Mouse (Mus musculus) midbrain, embryonic 12.5 days (tissue): ENCODE data around the gene Scgb1b29. TPM values are rescaled to one million over a fixed set of nuclear protein-coding genes. Genes with fewer than 3 reads are reported as not detected.
"Not testable (repeated sequence)": the region's sequence is repeated elsewhere in the genome, so short reads cannot be mapped to it uniquely, and the experiment has no call there.

Experiments used
- ATAC-seq: fragments of 200-750 bp; cut with Nextera tagmentation; 2 replicates; pipeline ENCODE4 v1.8.0; 2017; ENCODE audit warnings: low read depth, moderate TSS enrichment, moderate library complexity; ENCODE audit not compliant: low FRiP score
- H3K27ac ChIP-seq: fragments of 300-500 bp; sonication (generic); replicated peaks from 2 replicates; pipeline ENCODE4 v1.5.1; 2016; ENCODE audit warnings: mild to moderate bottlenecking
- H3K27me3 ChIP-seq: fragments of 300-500 bp; sonication (generic); 2 replicates; pipeline ENCODE4 v1.6.1; 2016; ENCODE audit warnings: mild to moderate bottlenecking
- H3K36me3 ChIP-seq: fragments of 300-500 bp; sonication (generic); 2 replicates; pipeline ENCODE4 v1.6.1; 2016
- H3K4me1 ChIP-seq: fragments of 300-500 bp; sonication (generic); 2 replicates; pipeline ENCODE4 v1.6.1; 2016
- H3K4me2 ChIP-seq: fragments of 300-500 bp; sonication (generic); replicated peaks from 2 replicates; pipeline ENCODE4 v1.6.1; 2016; ENCODE audit warnings: mild to moderate bottlenecking, moderate library complexity
- H3K4me3 ChIP-seq: fragments of 300-500 bp; sonication (generic); 2 replicates; pipeline ENCODE4 v1.5.1; 2016; ENCODE audit warnings: mild to moderate bottlenecking
- H3K9ac ChIP-seq: fragments of 300-500 bp; sonication (generic); replicated peaks from 2 replicates; pipeline ENCODE4 v1.6.1; 2016; ENCODE audit warnings: mild to moderate bottlenecking, moderate library complexity
- H3K9me3 ChIP-seq: fragments of 300-500 bp; sonication (generic); 2 replicates; pipeline ENCODE4 v1.6.1; 2016; ENCODE audit warnings: mild to moderate bottlenecking
- WGBS: fragments of 180-500 bp; shearing (Covaris S2); methylation state at CpG from one replicate; pipeline ENCODE4 v1.1.7; 2016; 5-methylcytosine and 5-hydroxymethylcytosine counted together
- polyA plus RNA-seq: library from polyadenylated mRNA; unstranded; fragments of >200 nt; fragmentation: Nextera tagmentation; extraction: Ambion mirVana; gene quantifications from 2 replicates; pipeline ENCODE4 v1.2.1, GENCODE M21; 2016

The Scgb1b29 gene
- not detected in 2 replicates for polyA plus RNA-seq

DNA sequence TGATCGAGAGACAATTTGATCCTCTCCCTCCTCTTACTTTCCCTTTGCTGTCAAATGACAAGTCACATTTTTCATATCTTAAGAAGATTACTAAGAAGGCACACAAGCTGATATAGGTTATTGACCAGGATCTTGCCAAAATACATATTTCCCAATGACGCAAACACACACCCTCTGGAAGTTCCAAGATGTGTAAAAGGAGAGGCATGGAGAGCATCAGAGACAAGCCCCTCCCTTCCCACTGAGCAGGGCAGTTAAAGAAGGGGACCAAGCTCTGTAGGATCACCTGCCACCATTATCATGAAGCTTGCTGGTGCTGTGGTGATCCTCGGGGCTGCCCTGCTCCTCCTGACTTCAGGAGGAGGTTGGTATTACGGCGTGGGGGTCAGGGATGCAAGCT is at the start of gene Scgb1b29:
Gene Scgb1b29, plus strand, starts transcription at position 301 of the 400 bp plus-strand sequence.
- WGBS, result 88% methylated on average over 4 of the region's 5 CpGs
- H3K9me3 ChIP-seq, H3K27me3 ChIP-seq, H3K9ac ChIP-seq, H3K4me2 ChIP-seq, H3K4me3 ChIP-seq, ATAC-seq, H3K4me1 ChIP-seq, H3K27ac ChIP-seq, H3K36me3 ChIP-seq: not testable (repeated sequence)

DNA sequence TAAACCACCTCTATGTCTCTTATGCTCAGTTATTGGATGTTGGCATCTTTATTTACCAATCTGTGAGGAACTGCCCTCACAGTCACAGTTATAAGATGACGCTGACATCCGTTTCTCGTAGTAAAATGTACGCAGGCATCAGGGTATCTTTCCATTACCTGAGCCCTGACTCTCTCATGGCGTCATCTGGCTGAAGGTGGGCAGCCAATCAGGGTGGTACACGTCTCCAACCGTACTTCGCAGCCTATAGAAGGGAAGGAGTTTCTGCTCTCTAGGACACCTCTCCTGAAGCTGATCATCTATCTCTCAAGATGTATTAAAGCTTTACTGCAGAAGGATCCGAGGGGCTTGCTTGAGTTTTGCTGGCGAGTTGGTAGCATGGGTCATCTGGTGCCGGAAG is 12.7 kb upstream of the Scgb1b29 start:
- not testable (repeated sequence) for H3K36me3 ChIP-seq, H3K4me2 ChIP-seq, H3K4me1 ChIP-seq, H3K9ac ChIP-seq, ATAC-seq, H3K27ac ChIP-seq, H3K27me3 ChIP-seq, H3K4me3 ChIP-seq, H3K9me3 ChIP-seq
- 93% methylated on average over 11 of the region's 11 CpGs for WGBS

Other genes starting within 250 kb of the Scgb1b29 start
- gene Scgb2b11, start 230.4 kb upstream of the Scgb1b29 start, polyA plus RNA-seq, result not detected in 2 replicates
- gene Scgb1b11, start 218.7 kb upstream of the Scgb1b29 start, polyA plus RNA-seq, result not detected in 2 replicates
- not detected in 2 replicates for gene Scgb2b12, start 114.3 kb upstream of the Scgb1b29 start, polyA plus RNA-seq
- not detected in 2 replicates for gene Scgb1b12, start 107.4 kb upstream of the Scgb1b29 start, polyA plus RNA-seq